Mouse (Mus musculus) CH12F3 (cell line): ENCODE results near the gene Ocln.
"Not testable (repeated sequence)": the region's sequence is repeated elsewhere in the genome, so short reads cannot be mapped to it uniquely, and the experiment has no call there.

Experiments used
- in situ Hi-C: fragments of 300-500 bp; cut with MboI; formaldehyde crosslinking; loops from 2 replicates; pipeline ENCODE4 v1.14.3; 2020; ENCODE audit warnings: low sequenced_read_pairs

Ocln gene

DNA sequence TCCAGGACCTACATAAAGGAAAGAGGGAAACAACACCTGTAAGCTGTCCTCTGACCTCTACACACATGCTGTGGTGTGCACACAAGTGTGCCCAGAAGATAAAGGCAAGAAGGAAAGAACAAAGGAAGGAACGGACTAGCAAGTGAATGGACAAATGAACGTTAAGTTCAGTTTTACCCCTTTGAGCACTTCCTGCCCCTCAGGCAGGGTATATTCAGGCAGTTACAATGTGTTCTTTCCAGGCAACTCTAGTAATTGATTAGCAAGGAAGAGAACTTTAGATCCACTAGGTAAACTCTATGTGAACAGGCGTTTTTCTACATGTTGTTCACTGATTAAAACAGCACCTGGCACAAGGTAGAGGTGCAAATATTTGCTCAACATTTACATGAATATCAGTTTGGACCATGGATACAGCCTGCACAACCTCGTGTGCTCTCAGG is 8.3 kb downstream of the Ocln start:
- in situ Hi-C loops: no loop called here

DNA sequence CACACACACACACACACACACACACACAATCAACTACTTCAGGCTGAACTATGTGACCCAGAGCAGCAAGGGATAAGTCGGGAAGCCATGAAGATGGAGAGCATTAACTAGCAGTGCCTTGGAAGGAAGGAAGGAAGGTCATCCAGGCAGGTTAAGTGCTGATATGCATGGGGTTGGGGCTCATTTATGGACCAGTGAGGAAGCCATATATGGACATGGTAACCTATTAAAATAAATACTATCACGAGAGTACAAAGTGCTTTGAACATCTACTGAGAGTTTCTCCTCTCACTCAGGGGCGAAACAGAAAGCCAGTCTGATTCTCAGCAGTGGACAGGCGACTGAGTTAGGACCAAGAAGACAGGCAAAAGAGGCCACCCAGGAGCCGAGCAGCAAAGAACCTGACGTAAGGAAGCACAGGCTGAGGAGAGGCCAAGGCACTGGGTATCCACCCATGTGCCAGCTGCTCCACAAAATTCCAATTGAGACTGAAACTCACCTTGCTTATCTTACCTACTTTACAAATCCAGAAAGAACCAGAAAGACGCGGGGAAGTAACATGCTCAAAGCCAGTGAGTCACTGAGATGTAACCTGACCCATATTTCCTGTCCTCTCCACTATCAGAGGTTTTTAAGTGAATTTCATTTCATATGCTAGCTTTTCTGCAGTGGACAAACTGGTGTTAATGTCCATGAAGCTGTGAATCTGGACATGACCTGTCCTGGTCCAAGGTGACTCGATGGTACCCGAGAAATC is 9.3 kb downstream of the Ocln start:
- in situ Hi-C loops: no loop called here

- in situ Hi-C loops: no loop called here
These were observed 16.4 kb downstream of the Ocln start for GRCm38 (mm10) chr13:100536149-100536548.

DNA sequence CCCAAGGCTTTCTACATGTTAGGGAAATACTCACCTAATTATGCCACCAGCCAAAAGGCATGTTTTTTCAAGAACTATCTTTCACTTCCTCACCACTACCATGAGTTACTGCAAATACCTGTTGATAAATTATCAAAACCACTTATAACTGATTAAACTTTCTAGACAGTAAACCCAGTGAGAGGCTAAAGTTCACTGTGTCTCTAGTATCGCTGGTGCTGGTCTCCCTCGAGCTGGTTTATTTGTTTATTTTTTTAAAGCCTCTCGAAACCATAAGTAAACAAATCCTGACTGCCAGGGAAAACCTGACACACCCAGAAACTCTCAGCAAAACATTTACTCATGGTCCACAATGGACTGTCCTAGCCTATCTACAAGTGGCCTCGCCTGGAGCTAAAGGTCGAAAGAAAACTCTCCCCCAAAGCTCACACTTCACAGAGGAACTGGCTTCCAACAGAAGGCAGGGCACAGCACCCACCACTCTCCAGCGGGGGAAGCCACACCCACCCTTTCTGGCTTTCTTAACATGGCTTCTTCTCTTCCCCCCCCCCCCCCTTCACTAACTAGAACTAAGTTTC is 19.6 kb downstream of the Ocln start:
- in situ Hi-C loops: no loop called here

DNA sequence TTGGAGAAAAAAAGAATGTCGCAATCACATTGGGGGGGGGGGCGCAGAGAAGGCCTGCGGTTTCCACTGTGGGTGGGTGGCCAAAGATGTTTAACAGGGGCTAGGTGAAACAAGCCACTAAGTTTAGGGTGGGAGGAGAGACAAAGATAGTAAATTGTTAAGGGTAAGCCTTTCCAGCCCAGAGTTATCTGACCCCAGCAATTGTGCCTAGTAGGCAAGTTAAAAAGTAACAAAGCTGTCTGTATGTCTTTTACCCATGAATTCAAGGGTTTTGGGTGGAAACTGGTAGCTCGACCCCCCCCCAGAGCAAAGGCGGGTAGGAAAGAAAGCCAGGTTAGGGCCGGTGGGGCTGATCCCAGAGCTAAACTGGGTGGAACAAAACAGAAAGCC is 25.9 kb downstream of the Ocln start:
- in situ Hi-C loops: no loop called here

DNA sequence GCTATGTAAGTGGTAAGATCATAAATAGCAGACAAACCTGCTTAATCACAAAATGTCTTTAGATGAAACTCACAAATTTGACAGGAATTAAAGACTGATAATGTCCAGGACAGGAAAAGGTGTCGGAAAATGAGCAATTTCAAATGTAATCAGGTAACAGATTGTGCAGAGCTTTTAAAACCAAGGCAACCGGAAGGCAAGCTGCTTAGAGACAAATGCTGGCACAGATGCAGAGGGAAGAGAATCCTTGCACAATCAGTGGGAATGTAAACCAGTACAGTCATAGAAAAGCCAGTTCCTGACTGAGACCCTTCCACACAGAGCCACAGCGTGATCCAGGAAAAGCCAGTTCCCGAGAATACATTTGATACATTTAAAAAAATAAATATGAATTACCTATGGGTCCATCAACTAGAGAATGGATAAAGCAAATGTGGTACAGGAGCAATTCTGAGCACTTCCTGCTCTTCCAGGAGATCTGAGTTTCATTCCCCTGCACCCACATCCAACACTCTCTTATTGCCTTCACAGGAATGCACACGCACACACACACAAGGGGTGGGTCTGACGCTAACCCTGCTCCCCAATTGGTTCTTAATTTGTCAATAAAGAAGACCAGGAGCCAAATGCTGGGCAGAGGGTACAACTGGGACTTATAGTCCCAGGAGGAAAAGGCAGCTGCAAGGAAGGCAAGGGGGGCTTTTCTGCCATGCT is 26.4 kb downstream of the Ocln start:
- in situ Hi-C loops: no loop called here

DNA sequence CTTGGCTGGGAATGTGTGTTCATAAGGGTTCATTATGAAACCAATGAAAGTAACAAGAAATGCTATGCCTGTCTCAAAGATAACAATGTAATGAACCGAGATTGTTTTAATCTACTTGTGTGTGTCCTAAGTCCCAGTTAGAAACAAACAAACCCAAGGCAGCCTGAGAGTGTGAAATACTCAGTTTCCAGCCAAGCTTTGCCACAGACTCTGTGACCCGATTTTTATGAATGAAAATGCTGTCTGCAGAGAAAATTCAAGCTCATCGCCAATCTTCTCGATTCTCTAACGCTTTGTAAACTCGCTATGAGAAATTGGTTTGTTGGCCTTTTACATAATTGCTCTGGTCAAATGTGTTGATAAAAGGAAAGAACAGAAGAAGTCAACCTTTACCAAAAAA is 27.6 kb downstream of the Ocln start:
- in situ Hi-C loops: no loop called here

DNA sequence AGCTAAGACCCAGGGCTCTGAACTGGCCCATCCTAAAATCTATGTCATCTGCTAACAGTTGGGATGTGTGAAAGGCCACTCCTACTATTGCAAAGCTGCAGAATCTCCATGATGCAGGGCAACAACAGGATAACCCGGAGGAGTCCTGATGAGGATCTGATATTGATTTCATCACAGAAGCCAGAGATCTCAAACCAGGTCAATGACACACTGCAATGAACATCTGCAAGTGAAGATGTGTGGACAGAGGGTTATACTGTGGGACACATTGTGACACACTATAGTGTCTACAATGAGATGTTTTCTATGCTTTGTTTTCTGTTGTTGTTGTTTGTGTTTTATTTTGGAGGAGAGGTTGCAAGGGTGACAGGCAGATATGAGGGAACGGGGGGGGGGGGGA is 28.8 kb downstream of the Ocln start:
- in situ Hi-C loops: no loop called here

DNA sequence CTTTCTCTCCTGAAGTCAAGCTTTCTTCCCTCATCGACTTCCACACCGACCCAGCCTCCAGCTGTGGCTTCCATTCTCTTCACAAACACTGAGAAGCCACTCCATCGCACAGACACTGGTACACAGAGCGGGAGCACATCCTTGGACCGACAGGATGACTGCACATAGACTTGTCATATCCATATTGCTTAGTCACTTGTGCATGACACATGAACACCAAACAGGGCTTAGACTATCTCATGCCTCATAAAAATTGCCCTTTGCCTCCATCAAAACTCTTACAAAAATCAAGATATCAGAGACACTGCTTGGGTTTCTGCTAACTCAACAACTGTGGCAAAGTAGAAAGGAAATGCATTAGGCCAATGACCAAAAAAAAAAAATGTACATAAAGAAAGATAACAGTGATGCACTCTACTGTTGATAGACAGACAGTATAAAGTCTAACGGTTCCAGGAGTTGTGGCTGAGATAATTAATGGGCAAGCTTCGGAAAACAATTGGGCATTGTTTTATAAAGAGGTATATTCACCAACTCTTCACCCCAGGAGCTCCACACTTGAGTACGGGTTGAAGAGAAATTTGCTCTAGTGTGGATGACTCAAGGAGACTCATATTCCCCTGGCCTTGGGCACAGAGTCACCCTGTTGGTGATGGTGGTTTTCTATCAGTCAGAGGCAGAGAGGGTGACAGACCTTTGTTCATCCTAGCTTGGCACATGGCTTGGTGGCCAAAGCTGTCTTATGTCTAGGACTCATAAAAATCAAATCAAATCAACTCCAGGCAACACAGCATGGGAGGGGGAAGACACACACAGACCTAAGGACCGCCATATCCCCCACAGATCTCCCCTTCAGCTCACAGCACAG is 30.6 kb downstream of the Ocln start:
- in situ Hi-C loops: no loop called here

DNA sequence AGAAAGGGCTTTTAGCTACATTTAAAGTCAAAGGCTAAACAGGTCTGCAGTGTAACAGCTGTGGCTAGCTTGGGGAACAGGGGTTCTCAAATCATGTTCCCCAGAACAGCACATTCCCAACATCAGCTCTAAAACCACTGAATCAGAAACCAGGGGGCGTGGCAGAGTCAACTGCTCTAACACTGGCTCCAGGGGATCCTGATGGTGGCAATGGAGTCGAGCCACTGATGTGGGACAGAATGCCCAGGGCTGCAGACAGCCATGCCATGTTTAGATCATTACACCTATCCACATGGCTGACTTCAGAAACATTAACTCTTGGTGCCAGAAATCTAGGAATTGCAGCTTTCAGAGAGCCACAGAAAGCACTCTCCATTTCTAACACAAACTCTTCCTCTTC is 33.4 kb downstream of the Ocln start:
- in situ Hi-C loops: no loop called here

GRCm38 (mm10) chr13:100518191-100518590 is 34.3 kb downstream of the Ocln start:
- in situ Hi-C loops: no loop called here

- in situ Hi-C loops: no loop called here
These were observed 34.8 kb downstream of the Ocln start for GRCm38 (mm10) chr13:100517652-100518153.

DNA sequence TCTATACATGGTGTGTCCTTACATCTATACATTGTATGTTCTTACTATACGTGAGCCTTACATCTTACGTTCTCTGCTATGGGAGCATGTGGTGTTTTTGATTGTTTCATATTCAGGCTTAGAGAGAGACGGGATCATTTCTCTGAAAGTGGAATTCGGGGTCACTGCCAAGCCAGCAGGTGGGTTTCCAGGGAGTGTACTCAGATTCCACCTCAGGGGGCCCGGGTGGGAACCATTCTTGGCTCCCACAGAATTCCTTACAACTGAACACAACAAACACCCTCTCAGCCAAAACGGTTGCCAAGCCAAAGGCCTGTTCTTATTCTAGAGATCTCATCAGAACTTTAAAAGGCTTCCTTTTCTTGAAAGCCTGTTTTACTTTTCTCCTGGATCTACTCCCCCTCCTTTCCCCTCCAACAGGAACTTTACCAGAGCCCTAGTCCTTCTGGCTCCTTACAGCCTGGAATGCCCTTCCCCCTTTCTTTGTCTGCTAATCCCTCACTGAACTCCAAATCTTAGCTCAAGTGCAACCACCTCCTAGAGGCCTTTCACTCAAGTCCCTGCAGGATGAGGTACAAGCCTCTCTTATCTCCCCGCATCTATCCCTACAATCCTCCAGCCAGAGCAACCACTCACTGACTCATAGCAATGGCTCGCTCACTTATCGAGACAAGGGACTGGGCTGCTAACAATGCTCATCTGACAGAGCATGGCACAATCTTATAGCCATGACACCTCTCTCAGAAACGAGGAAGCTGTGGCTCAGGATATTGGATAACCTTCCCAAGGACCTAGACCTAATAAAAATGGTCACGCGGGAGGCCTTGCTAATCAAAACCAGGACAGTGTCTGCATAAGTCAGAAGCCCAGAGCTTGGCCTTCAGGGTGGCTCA is 36.1 kb downstream of the Ocln start:
- in situ Hi-C loops: no loop called here

- in situ Hi-C loops: no loop called here
These were observed 39.7 kb downstream of the Ocln start for GRCm38 (mm10) chr13:100512792-100513191.

- in situ Hi-C loops: no loop called here
These were observed 40.6 kb downstream of the Ocln start for GRCm38 (mm10) chr13:100511860-100512364.

- in situ Hi-C loops: no loop called here
These were observed 41.2 kb downstream of the Ocln start for GRCm38 (mm10) chr13:100511146-100511859.

- in situ Hi-C loops: not testable (repeated sequence)
These were observed 52.9 kb downstream of the Ocln start for GRCm38 (mm10) chr13:100499625-100500024.

- in situ Hi-C loops: no loop called here
These were observed 57.2 kb downstream of the Ocln start for GRCm38 (mm10) chr13:100495337-100495736.

GRCm38 (mm10) chr13:100494370-100494769 is 58.1 kb downstream of the Ocln start:
- in situ Hi-C loops: not testable (repeated sequence)
